In genomic region chr12:80168178-80168686, GRCm38 (mm10) we compare ENCODE assay signal across 8 mouse cellular contexts. TPM values are rescaled to one million over a fixed set of nuclear protein-coding genes. Genes with fewer than 3 reads are reported as not detected.
A peak's percentile ranks its signal among the peaks of the same experiment; 100 is the strongest.
DNase-seq lines count a peak whose midpoint lies in the region; ATAC-seq lines count a peak whose summit lies in the region.

No protein-coding gene starts in this region.

- WGBS in midbrain, embryonic 11.5 days = 19% methylated on average over 35 of the region's 35 CpGs

- intact Hi-C loops in left cerebral cortex, postnatal 4 days (cut with DNase I) = no loop called here

- H3K27ac ChIP-seq in midbrain, embryonic 11.5 days (ENCODE audit: low read depth, low read length) = peak overlapping the region; percentile 88

- no peaks in the 10 kb centered on the region for H3K27me3 ChIP-seq in midbrain, embryonic 11.5 days (ENCODE audit: control insufficient read depth, insufficient read depth, low read length)

- H3K4me3 ChIP-seq in midbrain, embryonic 11.5 days (ENCODE audit: low read depth, low read length) = peak overlapping the region; percentile 59

- H3K36me3 ChIP-seq in midbrain, embryonic 11.5 days (ENCODE audit: control insufficient read depth, insufficient read depth, low read length) = peaks cover 2% of the 10 kb centered on the region

- H3K4me2 ChIP-seq in midbrain, embryonic 11.5 days = peak overlapping the region; percentile 39

- no peaks in the 10 kb centered on the region; the same call in 1 of the 2 replicates for H3K4me1 ChIP-seq in midbrain, embryonic 11.5 days (ENCODE audit: control insufficient read depth, insufficient read depth, low read length)

- peak overlapping the region; percentile 70; the same call in 1 of the 2 replicates for H3K9ac ChIP-seq in midbrain, embryonic 11.5 days (ENCODE audit: low read length)

- peak; percentile 91 for ATAC-seq in midbrain, embryonic 11.5 days (ENCODE audit: low FRiP score)

- peak; percentile 78 for DNase-seq in adrenal gland, adult 8-10 months
- DNase-seq in embryo, embryonic 11.5 days (ENCODE audit: low read depth, low spot score) = peak; percentile 65
- peak; percentile 98 for DNase-seq in heart, adult 11 months
- peak; percentile 87 for DNase-seq in kidney, adult 11 months
- DNase-seq in left cerebral cortex, postnatal 4 days = peak; percentile 87
- DNase-seq in midbrain, embryonic 11.5 days (ENCODE audit: low spot score, missing footprints) = peak; percentile 98
- DNase-seq in skeletal muscle tissue, adult 2 months (ENCODE audit: low read depth, low spot score) = peak; percentile 84
- DNase-seq in MN1 (ENCODE audit: low spot score) = no peak

- H3K9me3 ChIP-seq in midbrain, embryonic 11.5 days (ENCODE audit: control insufficient read depth, low read length) = no peaks in the 10 kb centered on the region

RNA-seq across cellular contexts. Expression of gene Zfp36l1, which starts 55.4 kb away (rescaled TPM):
- 100 to 1,000 TPM; 257 to 328 (median 289) TPM for total RNA-seq in adrenal gland, adult 8-10 months (2022)
- 10 to 100 TPM; 47.2 to 54.4 TPM for total RNA-seq in left cerebral cortex, postnatal 4 days (2021)
- 149 and 165 TPM in 2 replicates for polyA plus RNA-seq in midbrain, embryonic 11.5 days (2014; fragmentation: Nextera tagmentation; extraction: Ambion mirVana)

Comparison
In these comparisons a context has a peak if more than half of its experiments do, and no peak if none do; other contexts are left out.
1. RNA of gene Zfp36l1, which starts 55.4 kb away (total RNA-seq): 257 to 328 TPM in adrenal gland, adult 8-10 months; 47.2 to 54.4 TPM in left cerebral cortex, postnatal 4 days; every median in the first group is over 4 times any median in the second.